Comparison of ENCODE assay signal across 8 mouse cellular contexts in genomic region chr10:61605851-61606250, GRCm38 (mm10). TPM values are rescaled to one million over a fixed set of nuclear protein-coding genes. Genes with fewer than 3 reads are reported as not detected.
A peak's percentile ranks its signal among the peaks of the same experiment; 100 is the strongest.
DNase-seq lines count a peak whose midpoint lies in the region; ATAC-seq and TF ChIP-seq lines count a peak whose summit lies in the region.

No protein-coding gene starts in this region.

- H3K4me1 ChIP-seq in limb, embryonic 14.5 days (ENCODE audit: control insufficient read depth, insufficient read depth, low read length) = no peaks in the 10 kb centered on the region

- DNase-seq in adrenal gland, adult (ENCODE audit: inconsistent age in 2 of 2, low spot score in 1 of 2) = peak; percentile 58 to 87
- no peak for DNase-seq in adrenal gland, adult 8-10 months
- peak; percentile 45 for DNase-seq in right cerebral cortex, postnatal 14 days
- no peak for DNase-seq in right cerebral cortex, postnatal 36 days (ENCODE audit: low spot score in 2 of 2)
- DNase-seq in cerebellum, postnatal 36 days = peak; percentile 60 to 62
- DNase-seq in limb, embryonic 14.5 days (ENCODE audit: low spot score) = peak; percentile 35
- peak; percentile 88 for DNase-seq in retina, embryonic 14.5 days (ENCODE audit: low spot score)

- TF ChIP-seq POLR2A in limb, embryonic 14.5 days (IDR thresholded peaks at IDR 0.05; ENCODE audit: borderline replicate concordance, extremely low read depth, insufficient read depth, insufficient read length) = no peak

- no peaks in the 10 kb centered on the region for H3K36me3 ChIP-seq in limb, embryonic 14.5 days (ENCODE audit: control insufficient read depth, insufficient read depth, low read length)

- H3K4me3 ChIP-seq in limb, embryonic 14.5 days (replicated peaks; ENCODE audit: low read length) = no peak overlapping the region

- H3K4me2 ChIP-seq in limb, embryonic 14.5 days (replicated peaks; ENCODE audit: low read depth, low read length, severe bottlenecking) = no peak overlapping the region

- 19% methylated on average over 8 of the region's 8 CpGs for WGBS in limb, embryonic 14.5 days

- no peak overlapping the region for H3K27ac ChIP-seq in limb, embryonic 14.5 days (replicated peaks; ENCODE audit: low read depth, low read length)

- no peak overlapping the region for H3K9ac ChIP-seq in limb, embryonic 14.5 days (ENCODE audit: low read depth, low read length, severe bottlenecking)

- H3K9me3 ChIP-seq in limb, embryonic 14.5 days (ENCODE audit: control insufficient read depth, low read length) = no peaks in the 10 kb centered on the region; the same call in 1 of the 2 replicates

- ATAC-seq in granulocyte monocyte progenitor cell, adult 5-6 weeks (replicated peaks; ENCODE audit: poor library complexity, severe bottlenecking) = peak; percentile 61; the same call in 1 of the 2 replicates
- ATAC-seq in limb, embryonic 14.5 days (ENCODE audit: low FRiP score, low read depth) = no peak

- no peaks in the 10 kb centered on the region for H3K27me3 ChIP-seq in limb, embryonic 14.5 days (ENCODE audit: control insufficient read depth, insufficient read depth, low read length)

RNA-seq across cellular contexts. Expression of gene Npffr1, which starts 10.6 kb away (rescaled TPM):
- under 1 TPM in 3 of 4 experiments, not detected in 1; 0.15 to 0.32 (median 0.24) TPM for total RNA-seq in adrenal gland, adult 8-10 months (2022)
- not detected in 2 replicates for total RNA-seq in granulocyte monocyte progenitor cell, adult 5-6 weeks (2014; fragmentation: Nextera tagmentation)
- not detected in 2 replicates for total RNA-seq in granulocyte monocyte progenitor cell, adult 5-6 weeks (2017)
- 0.06 and 0.10 TPM in 2 replicates for polyA plus RNA-seq in limb, embryonic 14.5 days (2012; rRNA removed)
- 0.06 TPM in 2 replicates for polyA plus RNA-seq in limb, embryonic 14.5 days (2014; fragmentation: Nextera tagmentation; extraction: Ambion mirVana)

RNA-seq across cellular contexts. Expression of gene Ppa1, which starts 42.5 kb away (rescaled TPM):
- 100 to 1,000 TPM in 2 of 4 experiments, 10 to 100 TPM in 2; 70.0 to 114 (median 96.9) TPM for total RNA-seq in adrenal gland, adult 8-10 months (2022)
- total RNA-seq in granulocyte monocyte progenitor cell, adult 5-6 weeks (2014; fragmentation: Nextera tagmentation) = 67.1 and 84.1 TPM in 2 replicates
- 169 and 176 TPM in 2 replicates for total RNA-seq in granulocyte monocyte progenitor cell, adult 5-6 weeks (2017)
- 90.3 and 119 TPM in 2 replicates for polyA plus RNA-seq in limb, embryonic 14.5 days (2012; rRNA removed)
- 152 and 161 TPM in 2 replicates for polyA plus RNA-seq in limb, embryonic 14.5 days (2014; fragmentation: Nextera tagmentation; extraction: Ambion mirVana)

Comparison
In these comparisons a context has a peak if more than half of its experiments do, and no peak if none do; other contexts are left out.
1. DNase-seq: peak in adrenal gland, adult (2 of 2), right cerebral cortex, postnatal 14 days (single experiment), cerebellum, postnatal 36 days (2 of 2), limb, embryonic 14.5 days (single experiment) and retina, embryonic 14.5 days (single experiment); none in adrenal gland, adult 8-10 months (single experiment) and right cerebral cortex, postnatal 36 days (0 of 2).